ENCODE assay signal across 24 mouse cellular contexts in genomic region chr11:73076295-73076694, GRCm38 (mm10). TPM values are rescaled to one million over a fixed set of nuclear protein-coding genes. Genes with fewer than 3 reads are reported as not detected.
"Had no signal": no experiment of that assay in that cellular context is flagged by ENCODE, and none has a peak within 500 bp of the region (broad histone marks: within the 10 kb centered on the region; RNA-seq: fewer than 3 reads in every experiment).

No protein-coding gene starts in this region.

- H3K4me1 ChIP-seq: heart, embryonic 15.5 days; hindbrain, embryonic 12.5 days; kidney, embryonic 15.5 days; limb, embryonic 12.5 days; limb, embryonic 15.5 days; liver, embryonic 12.5 days had no signal

- DNase-seq: gastrocnemius, postnatal 14 days; gastrocnemius, postnatal 36 days; heart, adult 2 months; heart, postnatal 36 days; kidney, adult 11 months; kidney, adult 2 months; kidney, adult 9 months; kidney, postnatal 14 days; kidney, postnatal 36 days; layer of hippocampus, adult 9-11 months; layer of hippocampus, postnatal 36 days; left cerebral cortex, postnatal 4 days had no signal

- H3K9me3 ChIP-seq: heart, embryonic 13.5 days; heart, embryonic 15.5 days; hindbrain, embryonic 12.5 days; kidney, embryonic 15.5 days; limb, embryonic 12.5 days; limb, embryonic 15.5 days; liver, embryonic 12.5 days had no signal

- H3K4me2 ChIP-seq: heart, embryonic 11.5 days; heart, embryonic 13.5 days; heart, embryonic 15.5 days; hindbrain, embryonic 12.5 days; hindbrain, embryonic 14.5 days; kidney, embryonic 15.5 days; limb, embryonic 12.5 days; limb, embryonic 15.5 days; liver, embryonic 12.5 days had no signal

- H3K27ac ChIP-seq: heart, adult 2 months; heart, embryonic 13.5 days; heart, embryonic 15.5 days; hindbrain, embryonic 12.5 days; hindbrain, embryonic 14.5 days; kidney, embryonic 15.5 days; kidney, postnatal 0 days; limb, embryonic 12.5 days; limb, embryonic 15.5 days; liver, embryonic 12.5 days had no signal

- ATAC-seq: hindbrain, embryonic 16.5 days; intestine, embryonic 16.5 days; liver, embryonic 12.5 days had no signal

- H3K9ac ChIP-seq: heart, embryonic 13.5 days; heart, embryonic 15.5 days; hindbrain, embryonic 12.5 days; hindbrain, embryonic 14.5 days; kidney, embryonic 15.5 days; limb, embryonic 12.5 days; limb, embryonic 15.5 days; liver, embryonic 12.5 days had no signal

- H3K4me3 ChIP-seq: heart, adult 2 months; heart, embryonic 13.5 days; heart, embryonic 15.5 days; hindbrain, embryonic 12.5 days; kidney, embryonic 15.5 days; limb, embryonic 12.5 days; limb, embryonic 15.5 days; liver, embryonic 12.5 days had no signal

- H3K27me3 ChIP-seq: heart, embryonic 13.5 days; heart, embryonic 15.5 days; hindbrain, embryonic 12.5 days; kidney, embryonic 15.5 days; limb, embryonic 12.5 days; limb, embryonic 15.5 days; liver, embryonic 12.5 days had no signal

RNA-seq across cellular contexts. Expression of gene Itgae, which starts 14.1 kb away (rescaled TPM):
- total RNA-seq: left cerebral cortex, postnatal 4 days had no signal
